Mouse (Mus musculus) kidney, adult 2 months (tissue): ENCODE results near the gene Sohlh2.

Experiments
- CTCF ChIP-seq: fragments of 200-500 bp; conservative IDR thresholded peaks from 2 replicates; pipeline ENCODE4 v1.5.1; 2011; ENCODE audit warnings: low read depth, mild to moderate bottlenecking, control low read depth, low read length, moderate library complexity, mixed read lengths; ENCODE audit not compliant: insufficient read depth, insufficient read length
- POLR2A ChIP-seq: fragments of 200-500 bp; IDR thresholded peaks from one replicate; pipeline ENCODE4 v1.6.1; 2011; ENCODE audit warnings: low read depth, low read length, control low read depth

- TF ChIP-seq CTCF = no peak
- no peak for TF ChIP-seq POLR2A
Observed at GRCm38 (mm10) chr3:55157413-55157812, 24.4 kb upstream of the Sohlh2 start.
